In the genomic region with DNA sequence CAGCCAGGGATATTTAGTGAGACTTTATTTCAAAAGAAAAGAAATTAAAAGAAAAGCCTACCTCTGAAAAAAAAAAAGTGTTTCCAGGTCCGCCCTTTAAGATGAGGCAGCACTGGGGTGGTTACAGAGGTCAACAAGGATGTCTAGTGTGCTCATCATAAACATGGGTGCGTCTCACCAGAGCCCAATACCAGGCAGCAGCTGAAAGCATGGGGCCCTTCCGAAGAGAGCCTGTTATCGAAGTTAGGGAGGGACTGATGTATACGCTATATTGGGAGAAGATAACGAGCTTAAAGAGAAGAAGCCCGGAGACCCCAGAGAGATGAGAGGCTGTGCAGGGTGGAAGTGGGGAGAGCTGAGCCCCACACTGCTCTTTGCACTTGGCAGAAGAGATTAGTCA, we compare ENCODE assay signal across 8 mouse cellular contexts. TPM values are rescaled to one million over a fixed set of nuclear protein-coding genes. Genes with fewer than 3 reads are reported as not detected.
DNase-seq lines count a peak whose midpoint lies in the region; ATAC-seq and TF ChIP-seq lines count a peak whose summit lies in the region.

No protein-coding gene starts in this region.

- no peak for TF ChIP-seq CTCF in spleen, adult 2 months (IDR thresholded peaks at IDR 0.05; ENCODE audit: extremely low read depth, insufficient read depth, insufficient read length, insufficient replicate concordance)
- TF ChIP-seq CTCF in stomach, postnatal 0 days (IDR thresholded peaks at IDR 0.05; ENCODE audit: low read depth) = no peak

- H3K9me3 ChIP-seq in forebrain, embryonic 12.5 days = no peaks in the 10 kb centered on the region
- H3K9me3 ChIP-seq in forebrain, embryonic 15.5 days = no peaks in the 10 kb centered on the region
- H3K9me3 ChIP-seq in stomach, postnatal 0 days (ENCODE audit: control insufficient read depth, low read length) = no peaks in the 10 kb centered on the region

- no peak for TF ChIP-seq EP300 in stomach, postnatal 0 days (optimal IDR thresholded peaks at IDR 0.05)

- H3K4me1 ChIP-seq in forebrain, embryonic 12.5 days = peaks cover 34% of the 10 kb centered on the region
- peaks cover 38% of the 10 kb centered on the region for H3K4me1 ChIP-seq in forebrain, embryonic 15.5 days
- peaks cover 31% of the 10 kb centered on the region for H3K4me1 ChIP-seq in spleen, adult 2 months (ENCODE audit: control insufficient read depth, insufficient read depth, insufficient read length)
- 0 out of 2 replicates have a peak, but pooled peaks cover 7% of the 10 kb centered on the region for H3K4me1 ChIP-seq in stomach, postnatal 0 days (replicated peaks; ENCODE audit: control insufficient read depth, insufficient read depth)

- no peak overlapping the region for H3K4me3 ChIP-seq in forebrain, embryonic 12.5 days (replicated peaks)
- no peak overlapping the region for H3K4me3 ChIP-seq in forebrain, embryonic 15.5 days
- H3K4me3 ChIP-seq in spleen, adult 2 months (ENCODE audit: extremely low read depth, insufficient read depth, insufficient read length) = peak overlapping the region; percentile 40; the same call in 1 of the 2 replicates
- H3K4me3 ChIP-seq in stomach, postnatal 0 days (ENCODE audit: low read depth, low read length) = peak overlapping the region; percentile 23

- no peaks in the 10 kb centered on the region for H3K36me3 ChIP-seq in forebrain, embryonic 12.5 days (replicated peaks)
- no peaks in the 10 kb centered on the region for H3K36me3 ChIP-seq in forebrain, embryonic 15.5 days
- no peaks in the 10 kb centered on the region for H3K36me3 ChIP-seq in spleen, adult 2 months (ENCODE audit: control insufficient read depth, insufficient read depth, low read length)
- H3K36me3 ChIP-seq in stomach, postnatal 0 days (ENCODE audit: control insufficient read depth, insufficient read depth, low read length) = no peaks in the 10 kb centered on the region

- DNase-seq in spleen, adult 2 months (ENCODE audit: low read depth in 1 of 2, low spot score in 2 of 2) = no peak
- no peak for DNase-seq in spleen, postnatal 10 days (ENCODE audit: low spot score in 2 of 2)
- peak; percentile 72 for DNase-seq in liver
- no peak for DNase-seq in stomach, postnatal 0 days (ENCODE audit: low spot score)
- DNase-seq in left cerebral cortex, adult 18-20 months (ENCODE audit: low spot score in 2 of 2) = no peak
- no peak for DNase-seq in gastrocnemius, postnatal 14 days

- 0 out of 2 replicates have a peak overlapping the region, but pooled peaks have one; percentile 19 for H3K27ac ChIP-seq in forebrain, embryonic 12.5 days
- H3K27ac ChIP-seq in forebrain, embryonic 15.5 days (replicated peaks) = no peak overlapping the region
- H3K27ac ChIP-seq in spleen, adult 2 months (ENCODE audit: insufficient read depth, low read length) = peak overlapping the region; percentile 44
- peak overlapping the region; percentile 78 for H3K27ac ChIP-seq in stomach, postnatal 0 days (replicated peaks)

- intact Hi-C loops in gastrocnemius, postnatal 14 days (cut with DNase I; ENCODE audit: low total_unique reads) = loop anchor here (5.0 kb wide), 1 partner anchor 43 kb away; a partner anchor contains a TSS

- H3K27me3 ChIP-seq in forebrain, embryonic 12.5 days = no peaks in the 10 kb centered on the region
- no peaks in the 10 kb centered on the region for H3K27me3 ChIP-seq in forebrain, embryonic 15.5 days
- H3K27me3 ChIP-seq in spleen, adult 2 months (ENCODE audit: control insufficient read depth, insufficient read depth, low read length) = no peaks in the 10 kb centered on the region
- no peaks in the 10 kb centered on the region for H3K27me3 ChIP-seq in stomach, postnatal 0 days (ENCODE audit: control insufficient read depth, insufficient read depth, low read length)

- no peak overlapping the region; the same call in 1 of the 2 replicates for H3K4me2 ChIP-seq in forebrain, embryonic 12.5 days
- H3K4me2 ChIP-seq in forebrain, embryonic 15.5 days (replicated peaks) = no peak overlapping the region
- H3K4me2 ChIP-seq in stomach, postnatal 0 days (replicated peaks; ENCODE audit: low read depth) = peak overlapping the region; percentile 77

- no peak for ATAC-seq in forebrain, embryonic 12.5 days (ENCODE audit: low FRiP score)
- ATAC-seq in forebrain, embryonic 15.5 days (replicated peaks) = no peak
- ATAC-seq in stomach, postnatal 0 days (ENCODE audit: low FRiP score, low TSS enrichment) = no peak

- TF ChIP-seq POLR2A in spleen, adult 2 months (IDR thresholded peaks at IDR 0.05; ENCODE audit: low read depth, low read length) = no peak

- H3K9ac ChIP-seq in forebrain, embryonic 12.5 days = no peak overlapping the region
- H3K9ac ChIP-seq in forebrain, embryonic 15.5 days (replicated peaks) = no peak overlapping the region
- 0 out of 2 replicates have a peak overlapping the region, but pooled peaks have one; percentile 41 for H3K9ac ChIP-seq in stomach, postnatal 0 days (ENCODE audit: low read length)

- WGBS in forebrain, embryonic 12.5 days = 63% methylated on average over 7 of the region's 7 CpGs
- 51% methylated on average over 7 of the region's 7 CpGs for WGBS in forebrain, embryonic 15.5 days
- WGBS in spleen, adult 2 months = 8% methylated on average over 7 of the region's 7 CpGs
- WGBS in stomach, postnatal 0 days = 29% methylated on average over 7 of the region's 7 CpGs

RNA-seq across cellular contexts. Expression of a gene that starts 3.3 kb away (rescaled TPM):
- 356 and 369 TPM in 2 replicates for polyA plus RNA-seq in forebrain, embryonic 12.5 days (2016; fragmentation: Nextera tagmentation; extraction: Ambion mirVana)
- polyA plus RNA-seq in forebrain, embryonic 15.5 days (2015; fragmentation: Nextera tagmentation; extraction: Ambion mirVana) = 403 and 418 TPM in 2 replicates
- 186 and 302 TPM in 2 replicates for polyA plus RNA-seq in spleen, adult 2 months (2012; rRNA removed)
- polyA plus RNA-seq in stomach, postnatal 0 days (2015; fragmentation: Nextera tagmentation; extraction: Ambion mirVana) = 585 and 595 TPM in 2 replicates
- total RNA-seq in left cerebral cortex, adult 18-20 months (2021) = 100 to 1,000 TPM; 244 to 263 TPM
- total RNA-seq in gastrocnemius, postnatal 14 days (2021) = 10 to 100 TPM; 75.2 to 85.6 TPM

RNA-seq across cellular contexts. Expression of a gene that starts 39.2 kb away (rescaled TPM):
- polyA plus RNA-seq in forebrain, embryonic 12.5 days (2016; fragmentation: Nextera tagmentation; extraction: Ambion mirVana) = 0.18 and 0.29 TPM in 2 replicates
- polyA plus RNA-seq in forebrain, embryonic 15.5 days (2015; fragmentation: Nextera tagmentation; extraction: Ambion mirVana) = 0.34 TPM in 1 of 2 replicates, not detected in the other
- 0.08 and 0.14 TPM in 2 replicates for polyA plus RNA-seq in spleen, adult 2 months (2012; rRNA removed)
- polyA plus RNA-seq in stomach, postnatal 0 days (2015; fragmentation: Nextera tagmentation; extraction: Ambion mirVana) = 0.51 and 0.63 TPM in 2 replicates
- total RNA-seq in left cerebral cortex, adult 18-20 months (2021) = not detected
- total RNA-seq in gastrocnemius, postnatal 14 days (2021) = not detected

RNA-seq across cellular contexts. Expression of a gene that starts 44.7 kb away (rescaled TPM):
- polyA plus RNA-seq in forebrain, embryonic 12.5 days (2016; fragmentation: Nextera tagmentation; extraction: Ambion mirVana) = not detected in 2 replicates
- polyA plus RNA-seq in forebrain, embryonic 15.5 days (2015; fragmentation: Nextera tagmentation; extraction: Ambion mirVana) = not detected in 2 replicates
- polyA plus RNA-seq in spleen, adult 2 months (2012; rRNA removed) = 0.18 and 0.27 TPM in 2 replicates
- 0.08 TPM in 1 of 2 replicates, not detected in the other for polyA plus RNA-seq in stomach, postnatal 0 days (2015; fragmentation: Nextera tagmentation; extraction: Ambion mirVana)
- not detected for total RNA-seq in left cerebral cortex, adult 18-20 months (2021)
- total RNA-seq in gastrocnemius, postnatal 14 days (2021) = not detected

RNA-seq across cellular contexts. Expression of a gene that starts 45.4 kb away (rescaled TPM):
- polyA plus RNA-seq in forebrain, embryonic 12.5 days (2016; fragmentation: Nextera tagmentation; extraction: Ambion mirVana) = 184 and 190 TPM in 2 replicates
- polyA plus RNA-seq in forebrain, embryonic 15.5 days (2015; fragmentation: Nextera tagmentation; extraction: Ambion mirVana) = 211 and 214 TPM in 2 replicates
- 102 and 119 TPM in 2 replicates for polyA plus RNA-seq in spleen, adult 2 months (2012; rRNA removed)
- 154 and 157 TPM in 2 replicates for polyA plus RNA-seq in stomach, postnatal 0 days (2015; fragmentation: Nextera tagmentation; extraction: Ambion mirVana)
- total RNA-seq in left cerebral cortex, adult 18-20 months (2021) = 100 to 1,000 TPM; 141 to 150 TPM
- total RNA-seq in gastrocnemius, postnatal 14 days (2021) = 10 to 100 TPM; 76.7 to 77.5 TPM

RNA-seq across cellular contexts. Expression of a gene that starts 45.6 kb away (rescaled TPM):
- polyA plus RNA-seq in forebrain, embryonic 12.5 days (2016; fragmentation: Nextera tagmentation; extraction: Ambion mirVana) = 87.5 and 88.9 TPM in 2 replicates
- polyA plus RNA-seq in forebrain, embryonic 15.5 days (2015; fragmentation: Nextera tagmentation; extraction: Ambion mirVana) = 99.2 and 104 TPM in 2 replicates
- 27.5 and 33.8 TPM in 2 replicates for polyA plus RNA-seq in spleen, adult 2 months (2012; rRNA removed)
- 84.8 and 88.2 TPM in 2 replicates for polyA plus RNA-seq in stomach, postnatal 0 days (2015; fragmentation: Nextera tagmentation; extraction: Ambion mirVana)
- total RNA-seq in left cerebral cortex, adult 18-20 months (2021) = 100 to 1,000 TPM; 179 TPM
- total RNA-seq in gastrocnemius, postnatal 14 days (2021) = 10 to 100 TPM; 59.8 to 72.1 TPM

Comparison
In these comparisons a context has a peak if more than half of its experiments do, and no peak if none do; other contexts are left out.
1. H3K4me3 ChIP-seq: peak in spleen, adult 2 months (single experiment) and stomach, postnatal 0 days (single experiment); none in forebrain, embryonic 12.5 days (single experiment) and forebrain, embryonic 15.5 days (single experiment).